Comparison of ENCODE assay signal across 8 mouse cellular contexts in the genomic region with DNA sequence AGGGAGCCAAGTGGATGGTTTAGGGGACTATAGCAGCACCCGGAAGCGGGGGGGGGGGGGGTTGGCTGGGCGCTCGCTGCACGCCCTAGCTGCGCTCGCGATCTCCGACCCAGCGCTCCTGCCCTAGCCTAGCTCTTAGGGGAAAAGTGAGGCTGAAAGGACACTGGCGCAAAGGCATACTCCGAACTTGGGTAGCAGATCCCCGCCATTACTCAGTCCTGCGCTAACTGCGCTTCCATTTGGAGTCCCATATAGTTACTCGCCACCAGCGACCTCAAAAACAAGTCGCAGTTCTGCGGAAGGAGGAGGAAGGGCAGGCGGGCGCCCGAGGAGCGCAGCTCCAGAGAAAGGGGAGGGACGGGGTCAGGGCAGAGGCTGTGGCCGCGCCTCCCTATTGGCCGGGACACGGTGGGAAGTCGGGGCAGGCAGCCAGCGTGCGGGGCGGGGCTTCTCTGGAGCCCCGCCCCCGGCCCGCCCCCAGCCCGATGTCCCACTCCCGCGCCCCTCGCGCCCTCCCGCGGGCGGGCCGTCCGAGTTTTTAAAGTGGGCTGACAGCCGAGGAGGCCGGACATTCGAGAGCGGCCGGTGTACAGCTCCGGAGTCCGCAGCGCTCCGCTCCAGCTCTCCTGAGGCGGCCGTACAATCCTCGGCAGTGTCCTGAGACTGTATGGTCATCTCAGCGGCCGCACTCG. TPM values are rescaled to one million over a fixed set of nuclear protein-coding genes. Genes with fewer than 3 reads are reported as not detected.
DNase-seq lines count a peak whose midpoint lies in the region; ATAC-seq lines count a peak whose summit lies in the region.

Gene Epas1 (plus strand): TSS at position 571 of the 692 bp plus-strand sequence.

- H3K4me2 ChIP-seq in embryonic facial prominence, embryonic 11.5 days (ENCODE audit: low read depth, low read length): peak within 1 kb of the TSS; percentile 89
- peak within 1 kb of the TSS; percentile 91 for H3K4me2 ChIP-seq in limb, embryonic 11.5 days (ENCODE audit: low read depth, severe bottlenecking)
- H3K4me2 ChIP-seq in midbrain, embryonic 12.5 days (replicated peaks): peak within 1 kb of the TSS; percentile 85

- H3K27ac ChIP-seq in embryonic facial prominence, embryonic 11.5 days (replicated peaks; ENCODE audit: low read depth, low read length): no peak within 1 kb of the TSS
- H3K27ac ChIP-seq in limb, embryonic 11.5 days (replicated peaks; ENCODE audit: low read depth, low read length): peak within 1 kb of the TSS; percentile 12; the same call in 1 of the 2 replicates
- no peak within 1 kb of the TSS for H3K27ac ChIP-seq in midbrain, embryonic 12.5 days (replicated peaks)

- H3K9me3 ChIP-seq in embryonic facial prominence, embryonic 11.5 days (replicated peaks; ENCODE audit: control insufficient read depth, low read length): no peaks in the 10 kb centered on the region
- H3K9me3 ChIP-seq in limb, embryonic 11.5 days (ENCODE audit: control insufficient read depth, low read length): no peaks in the 10 kb centered on the region
- H3K9me3 ChIP-seq in midbrain, embryonic 12.5 days: no peaks in the 10 kb centered on the region

- peak within 1 kb of the TSS; percentile 47 for H3K9ac ChIP-seq in embryonic facial prominence, embryonic 11.5 days (replicated peaks; ENCODE audit: low read length)
- H3K9ac ChIP-seq in limb, embryonic 11.5 days (ENCODE audit: low read length): peak within 1 kb of the TSS; percentile 44
- H3K9ac ChIP-seq in midbrain, embryonic 12.5 days (replicated peaks): peak within 1 kb of the TSS; percentile 48

- peak within 1 kb of the TSS; percentile 52 for H3K4me3 ChIP-seq in embryonic facial prominence, embryonic 11.5 days (ENCODE audit: low read depth, low read length)
- H3K4me3 ChIP-seq in limb, embryonic 11.5 days (ENCODE audit: low read depth, low read length): peak within 1 kb of the TSS; percentile 49
- peak within 1 kb of the TSS; percentile 51 for H3K4me3 ChIP-seq in midbrain, embryonic 12.5 days

- ATAC-seq in embryonic facial prominence, embryonic 11.5 days (replicated peaks; ENCODE audit: insufficient number of reproducible peaks, low FRiP score, low TSS enrichment, low read depth): peak; percentile 95
- ATAC-seq in limb, embryonic 11.5 days (ENCODE audit: insufficient number of reproducible peaks, low FRiP score, low TSS enrichment, low read depth): peak; percentile 94
- ATAC-seq in midbrain, embryonic 12.5 days (ENCODE audit: low FRiP score, low read depth): peak; percentile 98

- H3K36me3 ChIP-seq in embryonic facial prominence, embryonic 11.5 days (replicated peaks; ENCODE audit: control insufficient read depth, insufficient read depth, low read depth, low read length): no peaks in the 10 kb centered on the region
- no peaks in the 10 kb centered on the region for H3K36me3 ChIP-seq in limb, embryonic 11.5 days (ENCODE audit: control insufficient read depth, insufficient read depth, low read length)
- no peaks in the 10 kb centered on the region for H3K36me3 ChIP-seq in midbrain, embryonic 12.5 days

- H3K27me3 ChIP-seq in embryonic facial prominence, embryonic 11.5 days (ENCODE audit: control insufficient read depth, insufficient read depth, low read length): peaks cover 29% of the 10 kb centered on the region
- peaks cover 21% of the 10 kb centered on the region for H3K27me3 ChIP-seq in limb, embryonic 11.5 days (ENCODE audit: control insufficient read depth, insufficient read depth, low read length)
- H3K27me3 ChIP-seq in midbrain, embryonic 12.5 days: peaks cover 79% of the 10 kb centered on the region

- under 1% methylated on average over 60 of the region's 60 CpGs for WGBS in embryonic facial prominence, embryonic 11.5 days
- under 1% methylated on average over 49 of the region's 60 CpGs for WGBS in limb, embryonic 11.5 days
- 1% methylated on average over 56 of the region's 60 CpGs for WGBS in midbrain, embryonic 12.5 days

- peaks cover 8% of the 10 kb centered on the region for H3K4me1 ChIP-seq in embryonic facial prominence, embryonic 11.5 days (ENCODE audit: control insufficient read depth, insufficient read depth, low read length)
- peaks cover 9% of the 10 kb centered on the region; the same call in 1 of the 2 replicates for H3K4me1 ChIP-seq in limb, embryonic 11.5 days (ENCODE audit: control insufficient read depth, insufficient read depth, low read length)
- peaks cover 21% of the 10 kb centered on the region for H3K4me1 ChIP-seq in midbrain, embryonic 12.5 days

- peak; percentile 94 for DNase-seq in adrenal gland, postnatal 25 days
- peak; percentile 89 for DNase-seq in embryonic facial prominence, embryonic 11.5 days (ENCODE audit: low spot score)
- DNase-seq in heart, adult 18-20 months: peak; percentile 95
- DNase-seq in kidney, adult 11 months: peak; percentile 94
- peak; percentile 86 for DNase-seq in limb, embryonic 11.5 days (ENCODE audit: low spot score)
- DNase-seq in right cerebral cortex, postnatal 4 days: peak; percentile 69
- peak; percentile 95 for DNase-seq in yolk sac, embryonic 10.5 days (ENCODE audit: low spot score)

RNA-seq across cellular contexts. Expression of gene Epas1, which starts in this region (rescaled TPM):
- 174 and 183 TPM in 2 replicates for total RNA-seq in adrenal gland, postnatal 25 days (2021)
- polyA plus RNA-seq in embryonic facial prominence, embryonic 11.5 days (2014; fragmentation: Nextera tagmentation; extraction: Ambion mirVana): 6.5 and 6.7 TPM in 2 replicates
- 100 to 1,000 TPM; 248 to 259 TPM for total RNA-seq in heart, adult 18-20 months (2021)
- 6.5 and 7.9 TPM in 2 replicates for polyA plus RNA-seq in limb, embryonic 11.5 days (2014; fragmentation: Nextera tagmentation; extraction: Ambion mirVana)
- polyA plus RNA-seq in midbrain, embryonic 12.5 days (2016; fragmentation: Nextera tagmentation; extraction: Ambion mirVana): 3.4 and 3.9 TPM in 2 replicates
